Mouse (Mus musculus) erythroblast, adult 5-6 weeks (primary cell): ENCODE data around the gene Psmd8. TPM values are rescaled to one million over a fixed set of nuclear protein-coding genes. Genes with fewer than 3 reads are reported as not detected.
"Not testable (repeated sequence)": the region's sequence is repeated elsewhere in the genome, so short reads cannot be mapped to it uniquely, and the experiment has no call there.

Source experiments
- ATAC-seq: replicated peaks from 2 replicates; pipeline ENCODE4 v1.8.0; 2016; ENCODE audit warnings: moderate number of reproducible peaks, mild to moderate bottlenecking, moderate TSS enrichment, inconsistent platforms; ENCODE audit not compliant: poor library complexity, low FRiP score, severe bottlenecking
- total RNA-seq, 2 experiments: library from RNA; stranded (forward) in 1 of 2; stranded (reverse) in 1 of 2; fragments of 150-400 nt in 1 of 2; fragments of 200-764, 138-1000 nt in 1 of 2; gene quantifications; 2 replicates each; pipeline versions ENCODE4 v1.2.3 to v1.2.4; 2015 to 2017; ENCODE audit warnings: low replicate concordance in 2 of 2

Gene Psmd8
- total RNA-seq, 2 experiments from 2014 or later, result 37.1 to 50.2 TPM

DNA sequence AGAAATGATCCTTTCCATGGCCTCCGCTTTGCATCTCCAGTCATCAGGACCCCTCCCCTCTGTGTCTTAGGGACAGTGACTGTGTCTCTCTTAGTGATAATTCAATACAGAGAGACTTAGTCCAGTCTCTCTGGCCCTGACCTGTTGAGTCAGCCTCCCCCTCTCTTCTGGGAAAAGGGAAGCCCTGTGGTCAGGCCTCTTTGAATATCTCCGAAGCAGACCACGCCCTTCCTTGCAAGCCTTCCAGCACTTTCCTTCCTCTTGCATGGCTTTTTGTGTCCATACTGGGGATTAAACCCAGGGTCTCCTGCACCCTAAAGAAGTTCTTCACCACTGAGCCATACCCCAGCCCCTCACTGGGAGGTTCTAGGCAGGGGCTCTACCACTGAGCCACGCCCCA is 36.5 kb downstream of the Psmd8 start:
- no peak for ATAC-seq

DNA sequence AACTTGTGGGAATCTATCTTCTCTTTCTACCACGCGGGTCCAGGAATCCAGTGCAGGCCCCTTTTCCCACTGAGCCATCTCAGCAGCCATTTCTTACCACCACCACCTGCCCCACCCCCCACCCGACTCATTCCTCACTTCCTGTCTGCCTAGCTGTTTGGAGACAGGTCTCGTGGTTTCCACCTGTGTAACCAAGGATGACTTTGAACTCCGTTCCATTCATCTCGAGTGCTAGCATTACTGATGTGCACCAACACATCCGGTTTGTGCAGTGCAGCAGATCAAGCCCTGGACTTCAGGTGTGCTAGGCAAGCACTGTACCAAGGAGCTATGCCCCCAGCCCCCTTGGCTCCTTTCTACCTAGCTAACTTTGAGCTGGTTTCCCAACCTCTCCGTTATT is 39.1 kb downstream of the Psmd8 start:
- ATAC-seq, result no peak

DNA sequence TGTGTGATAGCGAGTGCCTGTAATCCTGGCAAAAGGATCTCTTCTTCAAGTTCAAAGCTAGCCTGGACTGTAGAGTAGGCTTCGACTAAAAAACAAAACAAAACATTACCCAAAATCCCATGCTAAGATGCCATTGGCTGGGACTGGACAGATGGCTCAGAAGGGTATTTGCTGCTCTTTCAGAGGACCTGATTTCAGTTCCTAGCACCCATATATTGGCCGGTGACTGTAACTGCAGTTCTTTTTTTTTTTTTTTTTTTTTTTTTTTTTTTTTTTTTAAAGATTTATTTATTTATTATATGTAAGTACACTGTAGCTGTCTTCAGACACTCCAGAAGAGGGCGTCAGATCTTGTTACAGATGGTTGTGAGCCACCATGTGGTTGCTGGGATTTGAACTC is 41.3 kb downstream of the Psmd8 start:
- ATAC-seq, result not testable (repeated sequence)

DNA sequence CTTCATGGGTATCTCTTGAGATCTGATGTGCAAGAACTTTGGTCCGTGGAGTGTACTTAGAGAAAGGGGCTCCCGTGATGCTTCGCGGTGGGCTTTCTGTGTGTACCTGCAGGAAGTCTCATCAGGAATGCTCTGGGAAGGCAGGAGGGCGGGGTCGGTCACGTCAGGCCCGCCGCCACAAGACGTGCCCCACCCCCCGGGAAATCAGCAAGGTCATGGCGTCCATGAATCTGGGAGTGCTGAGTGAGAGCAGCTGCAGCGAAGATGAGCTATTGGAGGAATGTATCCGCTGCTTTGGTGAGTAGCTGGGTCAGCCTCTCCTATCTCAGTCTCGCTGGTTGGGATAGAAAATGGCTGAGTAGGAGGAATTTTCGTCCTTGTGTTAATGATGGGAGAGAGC is 43.1 kb downstream of the Psmd8 start:
- no peak for ATAC-seq

DNA sequence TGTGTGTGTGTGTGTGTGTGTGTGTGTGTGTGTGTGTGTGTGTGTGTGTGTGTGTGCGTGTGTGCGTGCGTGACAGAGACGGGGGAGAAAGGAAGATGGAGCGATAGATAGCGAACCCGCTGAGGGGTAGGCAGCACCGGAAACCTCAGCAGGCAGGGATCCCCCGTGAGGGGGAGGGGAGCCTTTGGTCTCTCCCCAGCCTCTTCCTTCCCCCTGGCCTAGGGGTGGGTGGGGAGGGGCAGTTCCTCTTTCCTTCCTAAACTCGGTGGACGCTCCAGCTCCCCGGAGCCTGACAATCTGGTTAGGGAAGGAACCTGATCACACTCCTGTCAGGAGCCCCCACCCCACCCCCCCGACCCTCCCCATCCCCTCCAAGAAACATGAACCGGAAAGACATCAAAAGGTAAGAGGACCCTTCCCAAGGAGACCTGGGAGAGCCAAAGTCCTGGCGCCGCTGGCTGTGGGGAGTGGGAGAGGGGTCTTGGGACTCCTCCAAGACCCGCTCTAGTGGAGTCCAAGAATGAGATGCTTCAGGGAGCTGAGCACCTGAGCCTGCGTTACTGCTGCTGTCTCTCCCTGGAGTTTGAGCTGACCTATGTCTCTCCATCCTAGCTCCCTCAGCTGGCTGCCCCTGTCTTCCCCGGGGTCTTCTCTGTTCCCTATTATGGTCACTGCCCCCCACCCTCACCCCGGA is 45.7 kb downstream of the Psmd8 start, which contains the start of gene Rasgrp4:
Gene Rasgrp4, plus strand, starts transcription at position 159 of the 694 bp plus-strand sequence.
- no peak for ATAC-seq

DNA sequence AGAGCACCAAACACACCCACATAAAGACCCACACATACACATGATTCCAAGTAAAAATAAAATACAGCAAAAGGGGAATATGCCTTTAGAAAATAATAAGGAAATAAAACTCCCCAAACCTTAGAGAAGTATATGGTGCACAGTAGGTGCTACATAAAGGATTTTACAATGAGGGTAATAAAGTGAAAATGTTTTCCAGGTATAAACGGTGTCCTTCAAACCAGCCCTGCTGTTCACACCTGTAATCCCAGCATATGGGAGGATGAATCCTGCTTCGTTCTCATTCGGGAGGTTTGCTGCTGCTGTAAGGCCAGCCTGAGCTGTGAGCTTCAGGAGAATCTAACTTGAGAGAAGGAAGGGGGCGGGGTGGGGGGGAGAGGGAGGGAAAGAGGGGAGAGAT is 46.3 kb downstream of the Psmd8 start:
- ATAC-seq, result no peak

DNA sequence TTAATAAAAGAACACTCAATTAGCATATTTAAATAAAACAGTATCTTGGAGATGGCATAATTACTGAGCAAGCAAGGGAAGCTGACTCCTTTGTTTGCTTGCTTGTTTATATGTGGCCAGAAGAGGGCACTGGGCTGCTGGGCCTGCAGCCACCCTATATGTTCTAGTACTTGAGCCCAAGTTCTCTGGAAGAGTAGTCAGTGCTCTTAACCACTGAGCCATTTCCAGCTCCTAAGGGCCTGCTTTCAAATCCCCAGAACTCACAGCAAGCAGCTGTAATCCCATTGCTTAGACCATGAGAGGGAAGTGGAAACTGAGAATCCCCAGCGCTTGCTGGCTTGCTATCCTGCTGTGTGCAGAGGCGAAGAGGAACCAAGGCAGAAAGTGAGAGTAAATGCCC is 51.8 kb downstream of the Psmd8 start:
- ATAC-seq, result no peak

DNA sequence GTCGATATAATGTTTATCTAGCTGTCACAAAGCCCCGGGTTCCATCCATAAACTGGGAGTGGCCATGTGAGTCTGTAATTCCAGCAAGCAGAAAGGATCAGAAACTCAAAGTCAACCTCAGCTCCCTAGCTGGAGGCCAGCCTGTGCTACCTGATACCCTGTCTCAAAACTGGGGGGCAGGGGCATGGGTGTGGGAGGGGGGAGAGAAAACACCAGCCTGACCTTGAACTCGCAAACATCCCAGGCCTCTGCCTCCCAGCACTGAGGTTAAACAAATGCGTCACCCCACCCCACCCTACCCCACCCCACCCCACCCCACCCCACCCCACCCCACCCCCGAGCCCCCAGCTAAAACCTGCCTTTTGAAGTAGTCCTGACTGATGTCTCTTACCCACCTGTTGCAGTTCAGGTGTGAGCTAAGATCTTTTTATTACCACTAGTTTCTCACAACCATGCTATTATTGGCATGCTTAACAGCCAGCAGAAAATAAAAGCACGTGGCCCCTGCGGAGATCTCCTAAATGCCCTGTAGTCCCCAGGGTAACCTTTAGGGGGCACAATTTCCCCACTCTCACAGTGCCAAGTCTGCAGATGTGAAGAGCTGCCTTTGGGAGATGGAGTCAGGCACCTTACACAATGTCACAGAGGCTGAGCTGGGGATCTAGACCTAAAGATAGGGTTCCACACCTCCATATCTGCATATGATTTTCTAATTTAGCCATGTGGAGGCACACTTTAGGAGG is 54.2 kb downstream of the Psmd8 start:
- ATAC-seq, result no peak

DNA sequence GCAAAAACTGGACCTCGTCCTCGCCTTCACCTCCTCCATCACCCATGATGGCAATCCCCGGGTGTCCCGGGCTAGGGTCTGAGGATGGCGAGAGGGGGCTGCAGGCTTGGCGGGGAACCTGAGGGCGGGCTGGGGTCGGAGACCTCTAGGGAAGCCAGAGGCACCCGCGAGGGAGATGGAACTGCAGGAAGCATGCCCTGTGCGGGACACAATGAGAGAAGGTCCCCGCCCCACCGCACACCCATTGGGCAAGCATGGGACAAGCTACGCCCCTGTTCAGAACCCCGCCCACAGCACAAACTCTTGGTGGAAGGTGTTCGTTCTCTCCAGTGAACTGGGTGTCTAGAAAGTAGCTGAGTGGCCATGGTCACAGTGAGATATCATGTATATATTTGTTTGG is 55.5 kb downstream of the Psmd8 start, which contains the start of gene Ryr1:
Gene Ryr1, minus strand, starts transcription at position 210 of the 400 bp plus-strand sequence.
- 0 out of 2 replicates have a peak, but pooled peaks have one; percentile 60 for ATAC-seq

Other genes with a start within 250 kb of the Psmd8 start
- 42.0 and 55.3 TPM in 2 replicates for gene Actn4, start 218.4 kb downstream of the Psmd8 start, total RNA-seq (2015; ENCODE audit: low replicate concordance)
- gene Actn4, start 218.4 kb downstream of the Psmd8 start, total RNA-seq (2017; ENCODE audit: low replicate concordance), result 45.1 and 45.4 TPM in 2 replicates
- gene Eif3k, start 198.8 kb downstream of the Psmd8 start, total RNA-seq (2015; ENCODE audit: low replicate concordance), result 50.7 and 81.1 TPM in 2 replicates
- 115 and 133 TPM in 2 replicates for gene Eif3k, start 198.8 kb downstream of the Psmd8 start, total RNA-seq (2017; ENCODE audit: low replicate concordance)
- gene Map4k1, start 198.7 kb downstream of the Psmd8 start, total RNA-seq (2015; ENCODE audit: low replicate concordance), result 5.6 and 6.7 TPM in 2 replicates
- 11.3 and 11.8 TPM in 2 replicates for gene Map4k1, start 198.7 kb downstream of the Psmd8 start, total RNA-seq (2017; ENCODE audit: low replicate concordance)
- gene Ryr1, start 55.5 kb downstream of the Psmd8 start, total RNA-seq (2015; ENCODE audit: low replicate concordance), result 0.21 TPM in 1 of 2 replicates, not detected in the other
- gene Ryr1, start 55.5 kb downstream of the Psmd8 start, total RNA-seq (2017; ENCODE audit: low replicate concordance), result under 0.01 TPM in 1 of 2 replicates, not detected in the other
- gene Rasgrp4, start 45.9 kb downstream of the Psmd8 start, total RNA-seq (2015; ENCODE audit: low replicate concordance), result 3.5 and 23.4 TPM in 2 replicates
- gene Rasgrp4, start 45.9 kb downstream of the Psmd8 start, total RNA-seq (2017; ENCODE audit: low replicate concordance), result 4.7 and 5.5 TPM in 2 replicates
- 2.1 and 4.6 TPM in 2 replicates for gene Fam98c, start 24.5 kb downstream of the Psmd8 start, total RNA-seq (2015; ENCODE audit: low replicate concordance)
- gene Fam98c, start 24.5 kb downstream of the Psmd8 start, total RNA-seq (2017; ENCODE audit: low replicate concordance), result 1.5 and 2.7 TPM in 2 replicates
- not detected in 2 replicates for gene Ggn, start 10.5 kb downstream of the Psmd8 start, total RNA-seq (2015; ENCODE audit: low replicate concordance)
- not detected in 2 replicates for gene Ggn, start 10.5 kb downstream of the Psmd8 start, total RNA-seq (2017; ENCODE audit: low replicate concordance)
- 0.77 and 0.84 TPM in 2 replicates for gene Spred3, start 10.3 kb downstream of the Psmd8 start, total RNA-seq (2015; ENCODE audit: low replicate concordance)
- 0.84 and 0.85 TPM in 2 replicates for gene Spred3, start 10.3 kb downstream of the Psmd8 start, total RNA-seq (2017; ENCODE audit: low replicate concordance)
- not detected in 2 replicates for gene Catsperg1, start 33.3 kb upstream of the Psmd8 start, total RNA-seq (2015; ENCODE audit: low replicate concordance)
- 0.70 TPM in 1 of 2 replicates, not detected in the other for gene Catsperg1, start 33.3 kb upstream of the Psmd8 start, total RNA-seq (2017; ENCODE audit: low replicate concordance)
- 0.38 and 1.7 TPM in 2 replicates for gene Kcnk6, start 51.8 kb upstream of the Psmd8 start, total RNA-seq (2015; ENCODE audit: low replicate concordance)
- 2.9 and 4.2 TPM in 2 replicates for gene Kcnk6, start 51.8 kb upstream of the Psmd8 start, total RNA-seq (2017; ENCODE audit: low replicate concordance)
- 8.5 and 11.5 TPM in 2 replicates for gene Yif1b, start 57.6 kb upstream of the Psmd8 start, total RNA-seq (2015; ENCODE audit: low replicate concordance)
- 7.0 and 7.2 TPM in 2 replicates for gene Yif1b, start 57.6 kb upstream of the Psmd8 start, total RNA-seq (2017; ENCODE audit: low replicate concordance)
- gene 2200002D01Rik, start 67.8 kb upstream of the Psmd8 start, total RNA-seq (2015; ENCODE audit: low replicate concordance), result not detected in 2 replicates
- gene 2200002D01Rik, start 67.8 kb upstream of the Psmd8 start, total RNA-seq (2017; ENCODE audit: low replicate concordance), result 2.5 TPM in 1 of 2 replicates, not detected in the other
- 15.5 and 18.8 TPM in 2 replicates for gene Spint2, start 101.2 kb upstream of the Psmd8 start, total RNA-seq (2015; ENCODE audit: low replicate concordance)
- gene Spint2, start 101.2 kb upstream of the Psmd8 start, total RNA-seq (2017; ENCODE audit: low replicate concordance), result 6.8 and 7.6 TPM in 2 replicates
- not detected in 2 replicates for gene Ppp1r14a, start 108.6 kb upstream of the Psmd8 start, total RNA-seq (2015; ENCODE audit: low replicate concordance)
- not detected in 2 replicates for gene Ppp1r14a, start 108.6 kb upstream of the Psmd8 start, total RNA-seq (2017; ENCODE audit: low replicate concordance)
- not detected in 2 replicates for gene Dpf1, start 123.2 kb upstream of the Psmd8 start, total RNA-seq (2015; ENCODE audit: low replicate concordance)
- not detected in 2 replicates for gene Dpf1, start 123.2 kb upstream of the Psmd8 start, total RNA-seq (2017; ENCODE audit: low replicate concordance)